Mouse (Mus musculus): Measurements from ENCODE around the gene Itprid2. TPM values are rescaled to one million over a fixed set of nuclear protein-coding genes. Genes with fewer than 3 reads are reported as not detected.

Itprid2 gene
- total and polyA plus RNA-seq, 3 experiments: 12.5 to 62.8 (median 40.6) TPM

- H3K27me3 ChIP-seq (ENCODE audit: insufficient read depth, low read length): no peaks in the 10 kb centered on the region
- H3K9me3 ChIP-seq (replicated peaks): no peaks in the 10 kb centered on the region
- TF ChIP-seq CTCF (IDR thresholded peaks at IDR 0.05; ENCODE audit: low read depth, low read length) (peak; percentile 22; the same call in 1 of the 2 replicates), TAL1 (conservative IDR thresholded peaks at IDR 0.05; ENCODE audit: low read depth, low read length) (no peak), GATA2 (IDR thresholded peaks at IDR 0.05; ENCODE audit: borderline replicate concordance, low read depth, low read length) (no peak)
- H3K4me3 ChIP-seq (ENCODE audit: low read depth, low read length): no peak overlapping the region
- peak; percentile 2 for DNase-seq (ENCODE audit: low spot score)
- ATAC-seq (ENCODE audit: extremely low read depth, insufficient number of reproducible peaks, low FRiP score, poor library complexity, severe bottlenecking): peak; percentile 56; the same call in 1 of the 2 replicates
- peaks cover 65% of the 10 kb centered on the region for H3K36me3 ChIP-seq (replicated peaks)
- peaks cover 16% of the 10 kb centered on the region for H3K4me1 ChIP-seq (ENCODE audit: insufficient read depth, low read depth, low read length)
Measured at GRCm38 (mm10) chr2:79646237-79646688, 11.1 kb downstream of the Itprid2 start.

- Histone ChIP-seq H3K9me3 (replicated peaks) (no peaks in the 10 kb centered on the region), H3K4me3 (ENCODE audit: low read depth, low read length) (no peak overlapping the region), H3K36me3 (replicated peaks) (peaks cover 62% of the 10 kb centered on the region), H3K4me1 (ENCODE audit: insufficient read depth, low read depth, low read length) (peaks cover 16% of the 10 kb centered on the region), H3K27me3 (ENCODE audit: insufficient read depth, low read length) (no peaks in the 10 kb centered on the region)
- peak; percentile 15; the same call in 1 of the 2 replicates for ATAC-seq (ENCODE audit: extremely low read depth, insufficient number of reproducible peaks, low FRiP score, poor library complexity, severe bottlenecking)
- DNase-seq (ENCODE audit: low spot score): no peak
- TF ChIP-seq GATA2 (IDR thresholded peaks at IDR 0.05; ENCODE audit: borderline replicate concordance, low read depth, low read length): no peak
- no peak for TF ChIP-seq POLR2AphosphoS5 (IDR thresholded peaks at IDR 0.05; ENCODE audit: insufficient replicate concordance, low read depth, low read length)
- TF ChIP-seq TAL1 (conservative IDR thresholded peaks at IDR 0.05; ENCODE audit: low read depth, low read length): no peak
- TF ChIP-seq CTCF (IDR thresholded peaks at IDR 0.05; ENCODE audit: low read depth, low read length): no peak
Measured at GRCm38 (mm10) chr2:79647094-79647493, 11.9 kb downstream of the Itprid2 start.

GRCm38 (mm10) chr2:79647728-79648127, 12.6 kb downstream of the Itprid2 start:
- Histone ChIP-seq H3K27me3 (ENCODE audit: insufficient read depth, low read length) (no peaks in the 10 kb centered on the region), H3K36me3 (replicated peaks) (peaks cover 62% of the 10 kb centered on the region), H3K4me1 (ENCODE audit: insufficient read depth, low read depth, low read length) (peaks cover 16% of the 10 kb centered on the region), H3K4me3 (ENCODE audit: low read depth, low read length) (no peak overlapping the region), H3K9me3 (replicated peaks) (no peaks in the 10 kb centered on the region)
- no peak for DNase-seq (ENCODE audit: low spot score)
- TF ChIP-seq GATA2 (IDR thresholded peaks at IDR 0.05; ENCODE audit: borderline replicate concordance, low read depth, low read length): no peak
- TF ChIP-seq CTCF (IDR thresholded peaks at IDR 0.05; ENCODE audit: low read depth, low read length): no peak
- TF ChIP-seq POLR2AphosphoS5 (IDR thresholded peaks at IDR 0.05; ENCODE audit: insufficient replicate concordance, low read depth, low read length): no peak
- TF ChIP-seq TAL1 (conservative IDR thresholded peaks at IDR 0.05; ENCODE audit: low read depth, low read length): no peak
- no peak for TF ChIP-seq GATA1 (IDR thresholded peaks at IDR 0.05; ENCODE audit: borderline replicate concordance, low read length)
- ATAC-seq (ENCODE audit: extremely low read depth, insufficient number of reproducible peaks, low FRiP score, poor library complexity, severe bottlenecking): no peak

GRCm38 (mm10) chr2:79651185-79651584, 16.0 kb downstream of the Itprid2 start:
- Histone ChIP-seq H3K4me1 (ENCODE audit: insufficient read depth, low read depth, low read length) (peaks cover 9% of the 10 kb centered on the region), H3K9me3 (replicated peaks) (no peaks in the 10 kb centered on the region), H3K27me3 (ENCODE audit: insufficient read depth, low read length) (no peaks in the 10 kb centered on the region), H3K4me3 (ENCODE audit: low read depth, low read length) (no peak overlapping the region), H3K36me3 (replicated peaks) (peaks cover 52% of the 10 kb centered on the region)
- no peak for TF ChIP-seq CTCF (IDR thresholded peaks at IDR 0.05; ENCODE audit: low read depth, low read length)
- no peak for TF ChIP-seq POLR2AphosphoS5 (IDR thresholded peaks at IDR 0.05; ENCODE audit: insufficient replicate concordance, low read depth, low read length)
- no peak for TF ChIP-seq GATA2 (IDR thresholded peaks at IDR 0.05; ENCODE audit: borderline replicate concordance, low read depth, low read length)
- no peak for TF ChIP-seq TAL1 (conservative IDR thresholded peaks at IDR 0.05; ENCODE audit: low read depth, low read length)
- no peak for TF ChIP-seq GATA1 (IDR thresholded peaks at IDR 0.05; ENCODE audit: borderline replicate concordance, low read length)
- DNase-seq (ENCODE audit: low spot score) (no peak), ATAC-seq (ENCODE audit: extremely low read depth, insufficient number of reproducible peaks, low FRiP score, poor library complexity, severe bottlenecking) (no peak)

GRCm38 (mm10) chr2:79651701-79652100, 16.5 kb downstream of the Itprid2 start:
- ATAC-seq (ENCODE audit: extremely low read depth, insufficient number of reproducible peaks, low FRiP score, poor library complexity, severe bottlenecking): no peak
- H3K9me3 ChIP-seq (replicated peaks): no peaks in the 10 kb centered on the region
- DNase-seq (ENCODE audit: low spot score): no peak
- H3K4me3 ChIP-seq (ENCODE audit: low read depth, low read length): no peak overlapping the region
- H3K36me3 ChIP-seq (replicated peaks): peaks cover 55% of the 10 kb centered on the region
- TF ChIP-seq TAL1 (conservative IDR thresholded peaks at IDR 0.05; ENCODE audit: low read depth, low read length) (no peak), GATA2 (IDR thresholded peaks at IDR 0.05; ENCODE audit: borderline replicate concordance, low read depth, low read length) (no peak), GATA1 (IDR thresholded peaks at IDR 0.05; ENCODE audit: borderline replicate concordance, low read length) (no peak), POLR2AphosphoS5 (IDR thresholded peaks at IDR 0.05; ENCODE audit: insufficient replicate concordance, low read depth, low read length) (no peak), CTCF (IDR thresholded peaks at IDR 0.05; ENCODE audit: low read depth, low read length) (no peak)
- H3K27me3 ChIP-seq (ENCODE audit: insufficient read depth, low read length): no peaks in the 10 kb centered on the region
- peaks cover 9% of the 10 kb centered on the region for H3K4me1 ChIP-seq (ENCODE audit: insufficient read depth, low read depth, low read length)

- ATAC-seq (ENCODE audit: extremely low read depth, insufficient number of reproducible peaks, low FRiP score, poor library complexity, severe bottlenecking) (no peak), DNase-seq (ENCODE audit: low spot score) (no peak)
Measured at GRCm38 (mm10) chr2:79652502-79652901, 17.4 kb downstream of the Itprid2 start.

More at GRCm38 (mm10) chr2:79652502-79652901, 17.4 kb downstream of the Itprid2 start:
- Histone ChIP-seq H3K4me3 (ENCODE audit: low read depth, low read length) (no peak overlapping the region), H3K9me3 (replicated peaks) (no peaks in the 10 kb centered on the region), H3K4me1 (ENCODE audit: insufficient read depth, low read depth, low read length) (peaks cover 4% of the 10 kb centered on the region; the same call in 1 of the 2 replicates), H3K36me3 (replicated peaks) (peaks cover 59% of the 10 kb centered on the region), H3K27me3 (ENCODE audit: insufficient read depth, low read length) (no peaks in the 10 kb centered on the region)
- TF ChIP-seq TAL1 (conservative IDR thresholded peaks at IDR 0.05; ENCODE audit: low read depth, low read length) (no peak), GATA2 (IDR thresholded peaks at IDR 0.05; ENCODE audit: borderline replicate concordance, low read depth, low read length) (no peak), CTCF (IDR thresholded peaks at IDR 0.05; ENCODE audit: low read depth, low read length) (no peak), GATA1 (IDR thresholded peaks at IDR 0.05; ENCODE audit: borderline replicate concordance, low read length) (no peak), POLR2AphosphoS5 (IDR thresholded peaks at IDR 0.05; ENCODE audit: insufficient replicate concordance, low read depth, low read length) (no peak)
